Mouse (Mus musculus): ENCODE measurements around the gene Crhr2. TPM values are rescaled to one million over a fixed set of nuclear protein-coding genes. Genes with fewer than 3 reads are reported as not detected.

Gene Crhr2
- polyA plus RNA-seq, 1 experiment: 0.15 TPM

DNA sequence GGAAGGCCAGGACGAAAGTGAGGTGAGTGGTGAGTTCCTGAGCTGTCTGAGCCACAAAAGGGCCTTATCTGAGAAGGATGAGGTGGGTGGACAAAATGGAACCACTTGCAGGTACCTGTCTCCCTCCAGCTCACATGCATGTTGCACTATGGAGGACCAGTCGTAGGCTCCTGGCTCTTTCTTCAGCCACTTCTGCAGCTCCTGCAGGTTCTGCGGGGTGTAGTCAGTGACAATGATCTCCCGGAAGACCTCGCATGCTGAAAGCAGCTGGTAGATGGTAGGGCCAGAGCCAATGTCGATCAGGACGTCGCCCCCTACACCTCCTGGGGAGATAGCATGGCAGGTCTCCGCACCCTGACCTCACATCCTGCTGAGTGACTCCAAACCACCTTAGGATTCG lies 40.4 kb upstream of the Crhr2 start:
- Histone ChIP-seq H3K27me3 (ENCODE audit: control insufficient read depth, insufficient read depth, low read length) (no peaks in the 10 kb centered on the region), H3K27ac (ENCODE audit: control insufficient read depth, insufficient read depth, low read depth, low read length) (no peak overlapping the region)
- TF ChIP-seq CTCF (IDR thresholded peaks at IDR 0.05; ENCODE audit: control insufficient read depth, insufficient read depth, insufficient replicate concordance, low read depth, low read length): no peak
- no peak for TF ChIP-seq POLR2A (IDR thresholded peaks at IDR 0.05; ENCODE audit: control insufficient read depth, low read depth, low read length)

GRCm38 (mm10) chr6:55171638-55172037 lies 38.8 kb upstream of the Crhr2 start:
- Histone ChIP-seq H3K27me3 (ENCODE audit: control insufficient read depth, insufficient read depth, low read length) (no peaks in the 10 kb centered on the region), H3K4me1 (ENCODE audit: control insufficient read depth, insufficient read depth, low read length) (peaks cover 3% of the 10 kb centered on the region; the same call in 1 of the 2 replicates), H3K27ac (ENCODE audit: control insufficient read depth, insufficient read depth, low read depth, low read length) (no peak overlapping the region), H3K36me3 (ENCODE audit: control insufficient read depth, insufficient read depth, low read length) (no peaks in the 10 kb centered on the region), H3K4me3 (ENCODE audit: control insufficient read depth, low read depth, low read length) (no peak overlapping the region)
- TF ChIP-seq POLR2A (IDR thresholded peaks at IDR 0.05; ENCODE audit: control insufficient read depth, low read depth, low read length) (no peak), CTCF (IDR thresholded peaks at IDR 0.05; ENCODE audit: control insufficient read depth, insufficient read depth, insufficient replicate concordance, low read depth, low read length) (no peak)

More for the DNA sequence above, 40.4 kb upstream of the Crhr2 start:
- Histone ChIP-seq H3K4me3 (ENCODE audit: control insufficient read depth, low read depth, low read length) (no peak overlapping the region), H3K36me3 (ENCODE audit: control insufficient read depth, insufficient read depth, low read length) (no peaks in the 10 kb centered on the region), H3K4me1 (ENCODE audit: control insufficient read depth, insufficient read depth, low read length) (no peaks in the 10 kb centered on the region)

DNA sequence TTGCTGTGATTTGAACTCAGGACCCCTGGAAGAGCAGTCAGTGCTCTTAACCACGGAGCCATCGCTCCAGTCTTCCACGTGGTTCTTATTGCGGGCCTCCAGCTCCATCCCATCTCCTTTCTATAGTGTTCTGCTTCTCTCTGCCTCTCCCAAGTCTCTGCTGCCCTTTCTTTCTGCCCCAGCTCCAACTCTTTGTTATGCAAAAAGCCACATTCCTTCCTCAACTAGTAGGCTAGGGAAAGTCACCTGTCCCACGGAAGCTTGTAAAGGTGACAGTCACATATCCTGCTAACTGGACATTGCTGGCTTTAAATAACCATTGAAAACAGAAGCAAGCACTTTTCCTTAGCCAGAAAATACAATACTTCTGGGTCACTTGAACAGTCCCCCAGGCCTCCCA lies 37.0 kb upstream of the Crhr2 start:
- Histone ChIP-seq H3K4me1 (ENCODE audit: control insufficient read depth, insufficient read depth, low read length) (peaks cover 4% of the 10 kb centered on the region; the same call in 1 of the 2 replicates), H3K27ac (ENCODE audit: control insufficient read depth, insufficient read depth, low read depth, low read length) (no peak overlapping the region), H3K27me3 (ENCODE audit: control insufficient read depth, insufficient read depth, low read length) (no peaks in the 10 kb centered on the region), H3K36me3 (ENCODE audit: control insufficient read depth, insufficient read depth, low read length) (no peaks in the 10 kb centered on the region), H3K4me3 (ENCODE audit: control insufficient read depth, low read depth, low read length) (no peak overlapping the region)
- TF ChIP-seq POLR2A (IDR thresholded peaks at IDR 0.05; ENCODE audit: control insufficient read depth, low read depth, low read length) (no peak), CTCF (IDR thresholded peaks at IDR 0.05; ENCODE audit: control insufficient read depth, insufficient read depth, insufficient replicate concordance, low read depth, low read length) (no peak)

GRCm38 (mm10) chr6:55166777-55167463 lies 34.1 kb upstream of the Crhr2 start:
- H3K27me3 ChIP-seq (ENCODE audit: control insufficient read depth, insufficient read depth, low read length): no peaks in the 10 kb centered on the region
- peaks cover 4% of the 10 kb centered on the region; the same call in 1 of the 2 replicates for H3K4me1 ChIP-seq (ENCODE audit: control insufficient read depth, insufficient read depth, low read length)
- no peaks in the 10 kb centered on the region for H3K36me3 ChIP-seq (ENCODE audit: control insufficient read depth, insufficient read depth, low read length)
- no peak overlapping the region for H3K27ac ChIP-seq (ENCODE audit: control insufficient read depth, insufficient read depth, low read depth, low read length)
- TF ChIP-seq CTCF (IDR thresholded peaks at IDR 0.05; ENCODE audit: control insufficient read depth, insufficient read depth, insufficient replicate concordance, low read depth, low read length): peak; percentile 63; the same call in 1 of the 2 replicates
- TF ChIP-seq POLR2A (IDR thresholded peaks at IDR 0.05; ENCODE audit: control insufficient read depth, low read depth, low read length): no peak
- H3K4me3 ChIP-seq (ENCODE audit: control insufficient read depth, low read depth, low read length): no peak overlapping the region

GRCm38 (mm10) chr6:55163046-55163584 lies 30.3 kb upstream of the Crhr2 start:
- TF ChIP-seq POLR2A (IDR thresholded peaks at IDR 0.05; ENCODE audit: control insufficient read depth, low read depth, low read length) (no peak), CTCF (IDR thresholded peaks at IDR 0.05; ENCODE audit: control insufficient read depth, insufficient read depth, insufficient replicate concordance, low read depth, low read length) (no peak)
- no peaks in the 10 kb centered on the region for H3K27me3 ChIP-seq (ENCODE audit: control insufficient read depth, insufficient read depth, low read length)
- no peak overlapping the region for H3K27ac ChIP-seq (ENCODE audit: control insufficient read depth, insufficient read depth, low read depth, low read length)
- H3K4me1 ChIP-seq (ENCODE audit: control insufficient read depth, insufficient read depth, low read length): peaks cover 4% of the 10 kb centered on the region; the same call in 1 of the 2 replicates
- H3K4me3 ChIP-seq (ENCODE audit: control insufficient read depth, low read depth, low read length): no peak overlapping the region
- no peaks in the 10 kb centered on the region for H3K36me3 ChIP-seq (ENCODE audit: control insufficient read depth, insufficient read depth, low read length)

GRCm38 (mm10) chr6:55161311-55161761 lies 28.5 kb upstream of the Crhr2 start:
- no peak for TF ChIP-seq CTCF (IDR thresholded peaks at IDR 0.05; ENCODE audit: control insufficient read depth, insufficient read depth, insufficient replicate concordance, low read depth, low read length)
- TF ChIP-seq POLR2A (IDR thresholded peaks at IDR 0.05; ENCODE audit: control insufficient read depth, low read depth, low read length): no peak
- no peaks in the 10 kb centered on the region for H3K4me1 ChIP-seq (ENCODE audit: control insufficient read depth, insufficient read depth, low read length)
- H3K27ac ChIP-seq (ENCODE audit: control insufficient read depth, insufficient read depth, low read depth, low read length): no peak overlapping the region
- no peaks in the 10 kb centered on the region for H3K36me3 ChIP-seq (ENCODE audit: control insufficient read depth, insufficient read depth, low read length)
- H3K4me3 ChIP-seq (ENCODE audit: control insufficient read depth, low read depth, low read length): no peak overlapping the region
- no peaks in the 10 kb centered on the region for H3K27me3 ChIP-seq (ENCODE audit: control insufficient read depth, insufficient read depth, low read length)

- no peak overlapping the region for H3K27ac ChIP-seq (ENCODE audit: control insufficient read depth, insufficient read depth, low read depth, low read length)
- H3K4me3 ChIP-seq (ENCODE audit: control insufficient read depth, low read depth, low read length): no peak overlapping the region
- TF ChIP-seq CTCF (IDR thresholded peaks at IDR 0.05; ENCODE audit: control insufficient read depth, insufficient read depth, insufficient replicate concordance, low read depth, low read length) (no peak), POLR2A (IDR thresholded peaks at IDR 0.05; ENCODE audit: control insufficient read depth, low read depth, low read length) (no peak)
- no peaks in the 10 kb centered on the region for H3K27me3 ChIP-seq (ENCODE audit: control insufficient read depth, insufficient read depth, low read length)
- no peaks in the 10 kb centered on the region for H3K4me1 ChIP-seq (ENCODE audit: control insufficient read depth, insufficient read depth, low read length)
- no peaks in the 10 kb centered on the region for H3K36me3 ChIP-seq (ENCODE audit: control insufficient read depth, insufficient read depth, low read length)
Measured at GRCm38 (mm10) chr6:55159256-55159655, 26.4 kb upstream of the Crhr2 start.

Measured in testis, adult 2 months (tissue).